ENCODE assay signal across 9 mouse cellular contexts in genomic region chr10:121256115-121256825, GRCm38 (mm10).
DNase-seq lines count a peak whose midpoint lies in the region; ATAC-seq and TF ChIP-seq lines count a peak whose summit lies in the region.
"Had no signal": no experiment of that assay in that cellular context is flagged by ENCODE, and none has a peak within 500 bp of the region (broad histone marks: within the 10 kb centered on the region; RNA-seq: fewer than 3 reads in every experiment).

No protein-coding gene starts in this region.

- no peaks in the 10 kb centered on the region for H3K4me1 ChIP-seq in liver, adult 2 months (ENCODE audit: control insufficient read depth, insufficient read depth, low read length)
- H3K4me1 ChIP-seq in stomach, embryonic 16.5 days (ENCODE audit: control insufficient read depth, insufficient read depth, low read length): no peaks in the 10 kb centered on the region
- H3K4me1 ChIP-seq: heart, embryonic 15.5 days had no signal

- no peak overlapping the region for H3K4me3 ChIP-seq in liver, adult 2 months (ENCODE audit: insufficient read depth, low read depth, low read length)
- no peak overlapping the region for H3K4me3 ChIP-seq in stomach, embryonic 16.5 days (replicated peaks; ENCODE audit: low read length)
- H3K4me3 ChIP-seq: heart, embryonic 15.5 days had no signal

- H3K9me3 ChIP-seq in stomach, embryonic 16.5 days (replicated peaks; ENCODE audit: control insufficient read depth, low read length): no peaks in the 10 kb centered on the region
- H3K9me3 ChIP-seq: heart, embryonic 15.5 days had no signal

- H3K27ac ChIP-seq in liver, adult 2 months (replicated peaks; ENCODE audit: insufficient read depth, low read depth, low read length): no peak overlapping the region
- no peak overlapping the region for H3K27ac ChIP-seq in stomach, embryonic 16.5 days (ENCODE audit: low read length)
- H3K27ac ChIP-seq: heart, embryonic 15.5 days had no signal

- DNase-seq in CD4-positive, CD25-positive, alpha-beta regulatory T cell, adult 2 months (ENCODE audit: low read depth, low spot score): peak; percentile 84
- peak; percentile 52 to 83 for DNase-seq in adrenal gland, adult (ENCODE audit: inconsistent age in 2 of 2, low spot score in 1 of 2)
- peak; percentile 61 for DNase-seq in gastrocnemius, postnatal 10 days
- DNase-seq in kidney, adult 8-10 months: peak; percentile 22 to 62
- DNase-seq in liver, adult 2 months (ENCODE audit: extremely low read depth, low read depth, low spot score): peak; percentile 12
- DNase-seq in naive thymus-derived CD4-positive, alpha-beta T cell, adult 2 months (ENCODE audit: low read depth): peak; percentile 82

- no peaks in the 10 kb centered on the region for H3K36me3 ChIP-seq in liver, adult 2 months (ENCODE audit: control insufficient read depth, insufficient read depth, low read length)
- no peaks in the 10 kb centered on the region for H3K36me3 ChIP-seq in stomach, embryonic 16.5 days (ENCODE audit: control insufficient read depth, insufficient read depth, low read length)
- H3K36me3 ChIP-seq: heart, embryonic 15.5 days had no signal

- no peak overlapping the region for H3K9ac ChIP-seq in liver, adult 2 months (ENCODE audit: low read depth, low read length)
- H3K9ac ChIP-seq in stomach, embryonic 16.5 days (ENCODE audit: low read length): no peak overlapping the region
- H3K9ac ChIP-seq: heart, embryonic 15.5 days had no signal

- no peaks in the 10 kb centered on the region for H3K27me3 ChIP-seq in liver, adult 2 months (ENCODE audit: control insufficient read depth, insufficient read depth, low read length)
- no peaks in the 10 kb centered on the region for H3K27me3 ChIP-seq in stomach, embryonic 16.5 days (ENCODE audit: control insufficient read depth, insufficient read depth, low read length)

- no peak for TF ChIP-seq POLR2A in liver, adult 2 months (IDR thresholded peaks at IDR 0.05; ENCODE audit: extremely low read depth, insufficient read depth, low read length)

- TF ChIP-seq CTCF in liver, adult 2 months (IDR thresholded peaks at IDR 0.05; ENCODE audit: low read depth, low read length): peak; percentile 96

- ATAC-seq in common myeloid progenitor, adult 5-6 weeks (replicated peaks; ENCODE audit: low read depth, poor library complexity, severe bottlenecking): peak; percentile 90
- ATAC-seq in stomach, embryonic 16.5 days (ENCODE audit: insufficient read depth, low FRiP score): peak; percentile 37; the same call in 1 of the 2 replicates

- no peaks in the 10 kb centered on the region for H3K79me2 ChIP-seq in liver, adult 2 months (ENCODE audit: control insufficient read depth, insufficient read depth, low read length)

- 25% methylated on average over 17 of the region's 17 CpGs for WGBS in liver, adult 2 months
- WGBS in stomach, embryonic 16.5 days: 23% methylated on average over 17 of the region's 17 CpGs

- H3K4me2 ChIP-seq in stomach, embryonic 16.5 days (ENCODE audit: low read depth, low read length): no peak overlapping the region
- H3K4me2 ChIP-seq: heart, embryonic 15.5 days had no signal

Comparison
In these comparisons a context has a peak if more than half of its experiments do, and no peak if none do; other contexts are left out.
1. DNase-seq: peak in every context shown above with its lines; median percentile 84 in CD4-positive, CD25-positive, alpha-beta regulatory T cell, adult 2 months; 82 in naive thymus-derived CD4-positive, alpha-beta T cell, adult 2 months; 68 in adrenal gland, adult; 61 in gastrocnemius, postnatal 10 days; 42 in kidney, adult 8-10 months; 12 in liver, adult 2 months.